Mouse (Mus musculus) MEL (cell line): Measurements from ENCODE around the gene Lamb1.

ENCODE experiments used
- CHD2 ChIP-seq: IDR thresholded peaks from 2 replicates; pipeline ENCODE4 v1.6.1; 2011; ENCODE audit warnings: low read length, improper control_type of control experiment
- CTCF ChIP-seq, 3 experiments: IDR thresholded peaks in 2 of 3; conservative IDR thresholded peaks in 1 of 3; 2 replicates each; pipeline ENCODE4 v1.5.1; 2011 to 2012; ENCODE audit warnings: low read length in 3 of 3, low read depth in 2 of 3, mild to moderate bottlenecking in 2 of 3, improper control_type of control experiment in 1 of 3, inconsistent platforms in 1 of 3, mixed read lengths in 1 of 3, moderate library complexity in 1 of 3; ENCODE audit not compliant: control insufficient read depth in 1 of 3, insufficient read depth in 1 of 3, poor library complexity in 1 of 3, severe bottlenecking in 1 of 3
- ELF1 ChIP-seq: IDR thresholded peaks from 2 replicates; pipeline ENCODE4 v1.6.1; 2014; ENCODE audit warnings: low read depth, mild to moderate bottlenecking, inconsistent platforms, low read length, improper control_type of control experiment, moderate library complexity
- ZMIZ1 ChIP-seq: IDR thresholded peaks from 2 replicates; pipeline ENCODE4 v1.6.1; 2012; ENCODE audit warnings: low read depth, mild to moderate bottlenecking, inconsistent platforms, low read length, improper control_type of control experiment, moderate library complexity

- no peak for TF ChIP-seq CTCF (IDR thresholded peaks at IDR 0.05 in 2 of 3, conservative IDR thresholded peaks at IDR 0.05 in 1 of 3; ENCODE audit: control insufficient read depth in 1 of 3, insufficient read depth in 1 of 3, low read depth in 2 of 3, low read length in 3 of 3, poor library complexity in 1 of 3, severe bottlenecking in 1 of 3)
- no peak for TF ChIP-seq ZMIZ1
- no peak for TF ChIP-seq CHD2
- no peak for TF ChIP-seq ELF1
Measured at GRCm38 (mm10) chr12:31227167-31227566, 37.9 kb upstream of the Lamb1 start.
